22 mouse cellular contexts compared by ENCODE assay signal in genomic region chr7:138514171-138514570, GRCm38 (mm10).
"Had no signal": no experiment of that assay in that cellular context is flagged by ENCODE, and none has a peak within 500 bp of the region (broad histone marks: within the 10 kb centered on the region; RNA-seq: fewer than 3 reads in every experiment).

No protein-coding gene starts in this region.

- H3K36me3 ChIP-seq: heart, embryonic 13.5 days; heart, embryonic 15.5 days; hindbrain, embryonic 13.5 days; hindbrain, embryonic 15.5 days; limb, embryonic 13.5 days; limb, embryonic 15.5 days; liver, embryonic 12.5 days had no signal

- H3K27me3 ChIP-seq: heart, embryonic 13.5 days; heart, embryonic 15.5 days; hindbrain, embryonic 13.5 days; hindbrain, embryonic 15.5 days; limb, embryonic 13.5 days; limb, embryonic 15.5 days; liver, embryonic 12.5 days had no signal

- H3K27ac ChIP-seq: heart, adult 2 months; heart, embryonic 13.5 days; heart, embryonic 15.5 days; hindbrain, embryonic 13.5 days; hindbrain, embryonic 15.5 days; hindbrain, postnatal 0 days; kidney, postnatal 0 days; limb, embryonic 13.5 days; limb, embryonic 15.5 days; liver, embryonic 12.5 days; liver, embryonic 14.5 days had no signal

- H3K9me3 ChIP-seq: heart, embryonic 13.5 days; heart, embryonic 15.5 days; hindbrain, embryonic 13.5 days; hindbrain, embryonic 15.5 days; limb, embryonic 13.5 days; limb, embryonic 15.5 days; liver, embryonic 12.5 days had no signal

- DNase-seq: forebrain, postnatal 0 days; gastrocnemius, postnatal 14 days; gastrocnemius, postnatal 36 days; heart, adult 11 months; heart, adult 2 months; heart, postnatal 14 days; heart, postnatal 36 days; layer of hippocampus, adult 9-11 months; layer of hippocampus, postnatal 36 days; left cerebral cortex, postnatal 4 days had no signal

- H3K4me1 ChIP-seq: heart, embryonic 13.5 days; heart, embryonic 15.5 days; hindbrain, embryonic 13.5 days; hindbrain, embryonic 15.5 days; limb, embryonic 13.5 days; limb, embryonic 15.5 days; liver, embryonic 12.5 days had no signal

- ATAC-seq: forebrain, postnatal 0 days; hindbrain, postnatal 0 days; intestine, embryonic 16.5 days; liver, embryonic 12.5 days had no signal

- H3K4me2 ChIP-seq: heart, embryonic 11.5 days; heart, embryonic 13.5 days; heart, embryonic 15.5 days; hindbrain, embryonic 13.5 days; hindbrain, embryonic 15.5 days; limb, embryonic 13.5 days; limb, embryonic 15.5 days; liver, embryonic 12.5 days had no signal

- H3K9ac ChIP-seq: forebrain, postnatal 0 days; heart, embryonic 13.5 days; heart, embryonic 15.5 days; hindbrain, embryonic 13.5 days; hindbrain, embryonic 15.5 days; limb, embryonic 13.5 days; limb, embryonic 15.5 days; liver, embryonic 12.5 days; liver, embryonic 14.5 days had no signal

- H3K4me3 ChIP-seq: heart, adult 2 months; heart, embryonic 13.5 days; heart, embryonic 15.5 days; hindbrain, embryonic 13.5 days; hindbrain, embryonic 15.5 days; limb, embryonic 13.5 days; limb, embryonic 15.5 days; liver, embryonic 12.5 days had no signal
